Mouse (Mus musculus) sigmoid colon, adult 10 weeks (tissue): Measurements from ENCODE around the gene Rpap3. TPM values are rescaled to one million over a fixed set of nuclear protein-coding genes. Genes with fewer than 3 reads are reported as not detected.

Source experiments
- polyA plus RNA-seq: library from polyadenylated mRNA; stranded (reverse); fragments of 350-450 nt; fragmentation: Illumina TruSeq; extraction: RNeasy Lipid Tissue Mini Kit (QIAGEN cat#74804); gene quantifications from one replicate; pipeline ENCODE4 v1.2.3, GENCODE M21; 2014; ENCODE audit warnings: low read depth, low replicate concordance

Gene Rpap3
- polyA plus RNA-seq, result 12.0 TPM

GRCm38 (mm10) chr15:97705211-97706050, at the start of gene Rpap3:
TSS of gene Rpap3 (minus strand) at chr15:97705825.

DNA sequence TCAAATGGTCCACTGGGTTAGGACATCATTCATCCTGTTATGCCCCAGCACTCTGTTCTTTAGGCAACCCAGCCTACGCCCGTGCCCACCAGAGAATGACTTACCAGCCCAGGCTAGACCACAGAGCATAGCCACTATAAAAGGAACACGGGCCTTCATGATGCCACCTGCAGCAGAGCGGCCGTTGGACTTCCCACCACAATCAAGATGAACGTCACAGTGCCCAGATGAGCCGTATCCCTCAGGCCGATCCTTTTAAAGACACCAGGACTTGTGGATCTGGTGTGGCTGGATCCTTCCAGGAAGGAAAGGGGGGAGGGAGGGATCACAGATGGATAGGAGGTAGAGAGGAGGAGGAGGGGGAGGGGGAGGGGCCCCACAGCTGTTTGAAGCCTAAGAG, 25.5 kb upstream of the Rpap3 start, which contains the start of gene Endou:
TSS of gene Endou (minus strand) at position 229 of the 400 bp plus-strand sequence.

Other genes starting within 250 kb of the Rpap3 start
- 0.47 TPM for gene Endou, start 25.5 kb upstream of the Rpap3 start, polyA plus RNA-seq
- gene Rapgef3, start 62.1 kb upstream of the Rpap3 start, polyA plus RNA-seq, result 0.38 TPM
- gene Slc48a1, start 72.7 kb upstream of the Rpap3 start, polyA plus RNA-seq, result 12.9 TPM
- gene Hdac7, start 138.7 kb upstream of the Rpap3 start, polyA plus RNA-seq, result 2.3 TPM
- gene Vdr, start 204.8 kb upstream of the Rpap3 start, polyA plus RNA-seq, result 131 TPM